Mouse (Mus musculus) gastrocnemius, adult 18-20 months (tissue): Measurements from ENCODE around the gene Fzd5. TPM values are rescaled to one million over a fixed set of nuclear protein-coding genes. Genes with fewer than 3 reads are reported as not detected.

Experiments used
- DNase-seq: peaks from one replicate; pipeline ENCODE4 v3.0.0; 2021; ENCODE audit warnings: low spot score
- total RNA-seq, 2 experiments: library from RNA; stranded (reverse); gene quantifications; 2 replicates each; pipeline ENCODE4 v1.2.3; 2021

The Fzd5 gene
- total RNA-seq, 2 experiments from 2014 or later: 1.8 to 2.2 TPM

DNA sequence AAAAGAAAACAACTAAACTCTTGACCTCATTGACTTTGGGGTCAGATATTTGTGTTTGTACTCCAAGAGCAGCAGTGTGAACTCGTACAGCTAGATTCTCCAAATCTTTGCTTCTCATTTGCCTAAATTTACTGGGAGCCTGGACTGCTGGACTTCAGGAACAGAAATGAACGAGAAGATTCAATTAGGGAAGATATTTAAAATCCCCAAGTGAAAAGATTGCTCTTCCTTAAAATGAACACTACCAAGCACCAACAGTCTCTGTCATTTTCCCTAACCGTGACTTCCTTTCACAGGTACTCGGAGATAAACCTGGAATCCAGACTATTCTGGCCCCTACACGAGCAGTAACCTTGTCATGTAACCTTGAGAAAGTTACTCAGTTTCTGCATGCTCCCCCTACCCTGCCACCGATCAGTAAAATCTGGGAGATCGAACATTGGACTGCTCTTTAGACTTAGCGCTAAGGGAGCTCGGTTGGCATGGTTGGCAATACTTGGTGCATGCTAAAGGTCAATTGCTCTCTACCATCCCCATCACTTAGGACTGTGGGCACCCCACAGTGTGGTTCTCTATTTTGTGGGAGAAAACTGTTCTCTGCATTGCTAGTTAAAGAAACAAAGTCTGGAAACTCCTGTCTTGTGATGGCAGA, 47.9 kb downstream of the Fzd5 start:
- DNase-seq: no peak

DNA sequence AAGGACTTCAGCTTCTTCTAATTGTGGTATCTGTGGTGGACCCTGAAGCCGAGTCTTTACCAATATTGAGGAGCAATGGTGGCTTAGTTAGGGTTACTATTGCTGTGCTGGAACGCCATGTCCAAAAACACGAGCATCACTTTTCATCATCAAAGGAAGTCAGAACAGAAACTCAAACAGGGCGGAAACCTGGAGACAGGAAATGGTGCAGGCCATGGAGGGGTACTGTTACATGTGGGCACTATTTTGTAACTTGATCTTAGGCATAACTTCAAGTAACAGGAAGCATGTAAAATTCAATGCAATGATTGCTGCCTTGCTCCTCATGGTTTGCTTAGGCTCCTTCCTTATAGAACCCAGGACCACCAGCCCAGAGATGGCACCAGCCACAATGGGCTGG, 49.5 kb downstream of the Fzd5 start:
- DNase-seq: no peak

DNA sequence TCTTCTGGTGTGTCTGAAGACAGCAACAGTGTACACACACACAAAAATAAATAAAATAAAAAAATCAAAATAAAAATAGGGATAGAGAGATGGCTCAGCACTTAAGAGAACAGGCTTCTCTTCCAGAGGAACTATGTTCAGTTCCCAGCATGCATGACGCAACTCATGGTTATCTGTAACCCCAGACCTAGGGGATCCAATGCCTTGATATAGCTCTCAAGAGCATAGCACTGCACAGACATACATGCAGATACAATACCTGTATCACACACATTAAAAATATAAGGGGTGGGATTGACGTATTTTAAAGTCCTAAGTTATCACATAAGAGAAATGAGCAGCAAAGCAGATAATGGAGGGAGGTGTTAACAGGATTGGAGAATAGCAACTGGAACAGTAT, 53.1 kb downstream of the Fzd5 start:
- DNase-seq: no peak

DNA sequence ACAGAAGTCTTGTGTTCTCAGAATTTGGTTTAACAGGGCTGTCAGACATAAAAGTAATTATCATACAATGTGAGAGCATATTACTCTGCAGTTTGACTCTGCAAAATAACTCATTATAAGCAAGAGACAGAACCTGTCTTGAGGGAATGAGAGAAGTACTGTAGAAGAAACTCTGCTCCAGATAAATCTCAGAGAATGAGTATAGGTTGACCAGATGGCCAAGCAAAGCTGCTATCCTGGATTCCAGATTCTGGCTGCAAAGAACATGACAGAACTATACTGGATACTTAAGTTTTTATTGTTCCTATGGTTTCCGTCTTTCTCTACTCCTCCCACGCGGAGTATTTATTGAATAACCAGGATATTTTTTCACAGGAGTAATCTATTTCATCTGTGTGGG, 54.5 kb downstream of the Fzd5 start:
- no peak for DNase-seq

DNA sequence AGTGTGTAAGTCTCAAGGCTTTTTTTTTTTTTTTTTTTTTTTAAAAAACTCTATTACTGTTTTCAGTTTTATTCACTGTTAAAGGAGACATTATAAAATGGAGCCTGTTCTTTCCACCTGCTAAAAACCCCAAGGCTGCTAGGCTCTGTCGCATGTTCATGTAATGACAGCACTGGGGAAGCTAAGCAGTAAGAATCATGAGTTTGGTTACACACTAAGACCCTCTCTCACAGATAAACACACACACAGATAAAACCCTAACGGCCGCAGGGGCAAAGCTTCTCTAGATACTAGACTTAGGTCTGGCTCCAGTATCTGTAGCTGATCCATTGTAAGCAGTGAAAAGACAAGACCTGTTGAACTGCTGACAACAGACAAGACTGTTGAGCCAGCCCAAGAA, 56.1 kb downstream of the Fzd5 start:
- DNase-seq: no peak

Other genes with a start within 250 kb of the Fzd5 start
- 10 to 100 TPM; 18.4 to 20.3 TPM for gene Creb1, start 205.1 kb downstream of the Fzd5 start, total RNA-seq
- 10 to 100 TPM in 1 of 2 experiments, 1 to 10 TPM in 1; 8.7 to 10.9 TPM for gene Mettl21a, start 120.5 kb downstream of the Fzd5 start, total RNA-seq
- gene Ccnyl1, start 47.3 kb downstream of the Fzd5 start, total RNA-seq: 10 to 100 TPM; 20.1 to 25.3 TPM
- gene Plekhm3, start 219.1 kb upstream of the Fzd5 start, total RNA-seq: 1 to 10 TPM; 8.5 to 9.3 TPM